Mouse (Mus musculus): ENCODE measurements at regions not wholly inside any gene's neighbourhood (a gene's known extent, or its start where the extent isn't known, plus 50 kb on each side); places are given as distances from the start of the nearest gene placed in this dataset.

- no peak for DNase-seq (ENCODE audit: low read depth, low spot score)
Measured at GRCm38 (mm10) chr1:195312426-195312825, 135.9 kb upstream of the Cr2 start.

- DNase-seq (ENCODE audit: low read depth, low spot score) = no peak
Measured at GRCm38 (mm10) chr1:195285076-195285475, 108.6 kb upstream of the Cr2 start.

DNA sequence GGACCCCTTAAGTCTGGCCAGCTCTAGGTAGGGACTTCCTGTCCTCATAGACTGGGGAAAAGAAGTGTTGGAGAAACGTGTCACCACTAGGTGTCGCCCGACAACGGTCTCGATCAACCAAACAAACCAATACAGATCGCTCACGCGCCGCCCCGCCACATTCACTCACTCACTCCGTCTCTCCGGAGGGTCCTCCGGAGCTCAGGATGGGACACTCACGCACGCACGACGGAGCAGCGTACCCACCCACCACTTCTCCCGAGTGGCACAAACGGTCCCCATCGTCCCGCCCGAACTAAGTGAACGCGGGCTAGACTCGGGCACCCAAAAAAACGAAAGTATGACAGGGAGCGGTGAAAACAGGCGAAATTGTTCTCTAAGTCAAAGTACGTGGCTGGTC, 65.0 kb upstream of the Cr2 start:
- peak; percentile 100 for DNase-seq (ENCODE audit: low read depth, low spot score)

GRCm38 (mm10) chr1:195232658-195233057, 56.1 kb upstream of the Cr2 start:
- DNase-seq (ENCODE audit: low read depth, low spot score) = peak; percentile 55

- DNase-seq (ENCODE audit: low read depth, low spot score) = no peak
Measured at GRCm38 (mm10) chr1:195227007-195227406, 50.5 kb upstream of the Cr2 start.

Data from CD4-positive helper T cell, adult 2 months (primary cell).